Mouse (Mus musculus) forebrain, embryonic 16.5 days (tissue): ENCODE data around the gene Foxp1. TPM values are rescaled to one million over a fixed set of nuclear protein-coding genes. Genes with fewer than 3 reads are reported as not detected.

Source experiments
- ATAC-seq: fragments of 200-750 bp; cut with Nextera tagmentation; 2 replicates; pipeline ENCODE4 v1.8.0; 2017; ENCODE audit warnings: mild to moderate bottlenecking, moderate library complexity
- H3K27ac ChIP-seq: fragments of 300-500 bp; sonication (generic); 2 replicates; pipeline ENCODE4 v1.5.1; 2014; ENCODE audit warnings: low read length, control low read depth
- H3K27me3 ChIP-seq: fragments of 300-500 bp; sonication (generic); replicated peaks from 2 replicates; pipeline ENCODE4 v1.6.1; 2014; ENCODE audit warnings: low read length; ENCODE audit not compliant: control insufficient read depth, insufficient read depth
- H3K36me3 ChIP-seq: fragments of 300-500 bp; sonication (generic); 2 replicates; pipeline ENCODE4 v1.6.1; 2014; ENCODE audit not compliant: control insufficient read depth, insufficient read depth
- H3K4me1 ChIP-seq: fragments of 300-500 bp; sonication (generic); replicated peaks from 2 replicates; pipeline ENCODE4 v1.6.1; 2014; ENCODE audit warnings: low read length; ENCODE audit not compliant: control insufficient read depth, insufficient read depth
- H3K4me2 ChIP-seq: fragments of 300-500 bp; sonication (generic); 2 replicates; pipeline ENCODE4 v1.6.1; 2014; ENCODE audit warnings: mild to moderate bottlenecking, low read length, control low read depth
- H3K4me3 ChIP-seq: fragments of 300-500 bp; sonication (generic); replicated peaks from 2 replicates; pipeline ENCODE4 v1.5.1; 2014; ENCODE audit warnings: mild to moderate bottlenecking, low read length, control low read depth
- H3K9ac ChIP-seq: fragments of 300-500 bp; sonication (generic); replicated peaks from 2 replicates; pipeline ENCODE4 v1.6.1; 2014; ENCODE audit warnings: low read depth, low read length, control low read depth
- H3K9me3 ChIP-seq: fragments of 300-500 bp; sonication (generic); 2 replicates; pipeline ENCODE4 v1.6.1; 2016; ENCODE audit warnings: low read length; ENCODE audit not compliant: control insufficient read depth
- WGBS: fragments of 180-500 bp; shearing (Covaris S2); extraction: QIAGEN DNeasy Blood & Tissue Kit; methylation state at CpG from one replicate; pipeline ENCODE4 v1.1.7; 2014; 5-methylcytosine and 5-hydroxymethylcytosine counted together
- polyA plus RNA-seq: library from polyadenylated mRNA; unstranded; fragments of >200 nt; fragmentation: Nextera tagmentation; extraction: Ambion mirVana; gene quantifications from 2 replicates; pipeline ENCODE4 v1.2.1, GENCODE M21; 2015

The Foxp1 gene
- polyA plus RNA-seq, 1 experiment from 2014 or later, result 123 TPM

DNA sequence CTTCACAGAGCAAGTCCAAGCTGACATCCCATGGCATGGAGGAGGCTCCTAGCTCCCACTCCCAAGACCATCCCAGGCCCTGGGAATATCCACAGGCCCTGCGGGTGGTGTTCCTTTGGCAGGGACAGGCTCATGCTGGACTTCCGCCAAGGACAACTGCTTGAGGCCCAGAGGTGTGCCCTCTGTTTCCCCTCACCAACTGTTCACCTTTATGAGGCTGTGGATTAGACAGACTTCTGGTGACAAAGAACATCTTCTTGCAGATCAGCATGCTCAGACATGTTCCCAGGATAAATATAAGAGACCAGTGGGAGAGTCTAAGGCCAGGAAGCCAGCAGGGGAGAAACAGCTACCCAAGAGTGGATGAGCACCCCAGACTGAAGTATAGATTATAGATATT lies 152.6 kb downstream of the Foxp1 start:
- H3K4me1 ChIP-seq, result peaks cover 10% of the 10 kb centered on the region
- H3K27me3 ChIP-seq, result no peaks in the 10 kb centered on the region
- H3K36me3 ChIP-seq, result no peaks in the 10 kb centered on the region
- H3K4me3 ChIP-seq, result no peak overlapping the region
- H3K9ac ChIP-seq, result no peak overlapping the region
- 81% methylated on average over 2 of the region's 2 CpGs for WGBS
- no peaks in the 10 kb centered on the region for H3K9me3 ChIP-seq
- no peak for ATAC-seq
- no peak overlapping the region for H3K27ac ChIP-seq
- no peak overlapping the region for H3K4me2 ChIP-seq

DNA sequence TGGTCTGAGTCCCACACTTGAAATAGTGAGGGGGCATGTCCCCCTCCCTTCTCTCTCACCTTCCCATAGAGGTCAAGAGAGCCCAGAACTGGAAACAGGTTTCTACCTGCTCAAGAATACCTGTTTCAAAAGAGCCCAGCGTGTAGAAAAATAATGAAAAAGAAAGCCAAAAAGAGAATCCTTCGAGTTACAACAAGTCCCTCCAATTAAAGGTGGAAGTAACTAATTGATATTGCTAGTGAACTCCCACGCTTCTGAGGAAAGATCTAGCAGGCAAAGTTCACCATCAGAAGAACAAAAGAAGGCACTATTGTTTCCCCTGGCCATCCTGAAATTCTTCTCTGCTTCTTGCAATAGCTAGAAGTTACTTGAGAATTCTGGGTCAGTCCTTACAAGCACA lies 153.4 kb downstream of the Foxp1 start:
- no peak overlapping the region for H3K9ac ChIP-seq
- WGBS, result 82% methylated on average over 3 of the region's 3 CpGs
- H3K4me3 ChIP-seq, result no peak overlapping the region
- H3K4me1 ChIP-seq, result peaks cover 3% of the 10 kb centered on the region
- H3K4me2 ChIP-seq, result no peak overlapping the region
- no peak for ATAC-seq
- H3K36me3 ChIP-seq, result no peaks in the 10 kb centered on the region
- H3K27ac ChIP-seq, result no peak overlapping the region
- no peaks in the 10 kb centered on the region for H3K27me3 ChIP-seq
- no peaks in the 10 kb centered on the region for H3K9me3 ChIP-seq

DNA sequence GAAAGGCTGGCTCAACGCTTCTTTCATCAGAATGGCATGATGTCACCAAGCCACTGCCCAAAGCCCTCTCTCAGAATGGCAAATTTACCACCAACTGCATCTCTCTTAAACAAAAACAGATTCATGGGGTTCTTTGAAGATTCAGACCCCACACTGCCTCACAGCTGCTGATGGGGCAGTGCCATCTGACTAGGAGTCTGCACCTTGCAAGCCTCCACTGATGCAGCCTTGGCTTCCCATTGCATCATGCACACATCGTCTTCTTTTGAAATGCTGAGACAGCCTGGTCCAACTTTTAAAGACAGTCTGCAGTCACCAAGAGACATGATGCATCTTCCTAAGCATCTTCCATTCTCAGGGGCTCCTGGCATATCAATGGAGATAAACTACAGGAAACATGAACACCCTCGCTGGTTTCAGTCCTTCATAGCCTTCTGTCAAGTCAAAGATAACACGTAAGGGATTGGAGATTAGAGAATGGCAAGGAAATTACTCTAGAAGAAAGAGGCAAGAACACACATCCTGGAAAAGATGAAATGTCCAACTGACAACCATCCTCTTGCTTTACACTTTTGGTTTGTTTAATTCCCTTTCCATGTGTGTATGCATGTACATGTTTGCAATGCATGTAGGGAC lies 154.3 kb downstream of the Foxp1 start:
- Histone ChIP-seq H3K4me2 (no peak overlapping the region), H3K36me3 (no peaks in the 10 kb centered on the region; the same call in 1 of the 2 replicates), H3K27ac (no peak overlapping the region), H3K4me3 (no peak overlapping the region), H3K27me3 (no peaks in the 10 kb centered on the region), H3K4me1 (no peaks in the 10 kb centered on the region; the same call in 1 of the 2 replicates), H3K9me3 (no peaks in the 10 kb centered on the region), H3K9ac (no peak overlapping the region)
- no peak for ATAC-seq
- 90% methylated on average over 4 of the region's 4 CpGs for WGBS

DNA sequence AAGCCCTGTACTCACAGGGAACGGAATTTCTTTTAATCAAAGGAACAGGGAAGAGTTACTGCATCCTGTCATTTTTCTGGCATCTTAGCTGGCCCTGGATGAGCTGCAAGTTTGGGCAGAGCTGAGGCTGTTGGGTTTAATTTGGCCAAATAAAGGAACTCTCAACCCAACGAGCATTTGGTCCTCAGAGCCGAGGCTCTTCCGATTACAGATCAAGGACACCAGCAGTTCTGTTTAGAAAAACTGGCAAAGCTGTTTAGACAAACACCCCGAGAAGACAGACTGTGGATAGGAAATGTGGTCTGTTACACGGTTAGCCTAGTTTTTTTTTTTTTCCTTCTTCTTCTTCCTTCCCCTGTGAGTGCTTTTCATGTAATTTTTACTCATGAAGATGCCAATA lies 158.0 kb downstream of the Foxp1 start:
- H3K36me3 ChIP-seq, result no peaks in the 10 kb centered on the region; the same call in 1 of the 2 replicates
- no peak overlapping the region; the same call in 1 of the 2 replicates for H3K27ac ChIP-seq
- no peaks in the 10 kb centered on the region for H3K9me3 ChIP-seq
- H3K9ac ChIP-seq, result no peak overlapping the region
- no peaks in the 10 kb centered on the region for H3K27me3 ChIP-seq
- peak; percentile 43; the same call in 1 of the 2 replicates for ATAC-seq
- H3K4me3 ChIP-seq, result no peak overlapping the region
- H3K4me2 ChIP-seq, result no peak overlapping the region
- 52% methylated on average over 6 of the region's 6 CpGs for WGBS
- no peaks in the 10 kb centered on the region; the same call in 1 of the 2 replicates for H3K4me1 ChIP-seq

DNA sequence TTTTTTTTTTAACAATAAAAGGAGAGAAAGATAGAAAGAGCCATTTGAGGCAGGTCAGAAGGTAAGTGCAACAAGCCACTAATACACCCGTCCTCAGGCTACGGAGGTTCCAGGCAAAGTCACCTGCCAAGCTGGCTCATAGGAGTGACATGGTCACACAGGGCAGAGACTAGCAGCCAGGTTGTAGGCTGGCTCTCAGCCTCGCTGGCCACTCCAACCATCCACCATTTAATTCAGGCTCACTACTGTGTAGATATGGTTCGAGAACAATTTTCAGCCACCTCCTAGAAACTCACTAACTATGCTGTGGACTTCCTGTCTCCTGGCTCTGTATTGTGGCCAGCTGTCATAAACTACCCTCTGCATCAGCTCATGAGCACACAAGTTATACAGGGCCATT lies 161.9 kb downstream of the Foxp1 start:
- Histone ChIP-seq H3K27me3 (no peaks in the 10 kb centered on the region), H3K9ac (no peak overlapping the region), H3K4me1 (no peaks in the 10 kb centered on the region; the same call in 1 of the 2 replicates), H3K4me2 (no peak overlapping the region), H3K27ac (no peak overlapping the region), H3K36me3 (no peaks in the 10 kb centered on the region; the same call in 1 of the 2 replicates), H3K9me3 (no peaks in the 10 kb centered on the region), H3K4me3 (no peak overlapping the region)
- no peak for ATAC-seq
- 97% methylated on average over 4 of the region's 4 CpGs for WGBS

DNA sequence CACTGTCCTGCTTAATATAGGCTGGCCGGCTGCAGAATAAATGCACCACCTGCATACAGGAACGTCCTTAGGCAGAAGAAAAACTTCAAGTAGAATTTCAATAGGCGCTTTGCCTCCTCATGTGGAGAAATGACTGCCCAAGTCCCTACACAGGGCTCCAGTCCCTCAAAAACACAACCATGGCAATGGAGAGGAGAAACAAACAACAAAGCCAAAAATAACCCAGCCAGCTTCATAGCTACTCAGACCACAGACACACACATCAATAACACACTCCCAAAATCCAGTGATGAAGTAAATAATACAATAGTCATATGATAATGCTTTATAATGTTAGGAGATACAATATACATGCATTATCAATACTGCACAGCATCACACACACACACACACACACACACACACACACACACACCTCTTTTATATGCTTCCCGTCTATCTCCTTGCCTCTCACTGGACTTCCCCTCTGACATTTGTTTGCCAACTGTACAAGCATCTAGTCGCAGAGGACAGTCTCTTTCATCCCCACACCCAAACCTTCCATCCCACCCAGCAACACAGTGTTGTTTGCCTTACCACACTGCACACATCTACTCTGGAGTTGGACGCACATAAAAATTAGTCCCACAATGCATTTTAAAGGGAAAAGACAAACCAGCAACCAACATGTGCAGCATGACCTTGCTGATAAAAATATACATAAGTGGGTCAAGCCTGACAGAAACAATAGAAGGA lies 162.6 kb downstream of the Foxp1 start:
- H3K27me3 ChIP-seq, result no peaks in the 10 kb centered on the region
- no peak overlapping the region for H3K27ac ChIP-seq
- H3K9ac ChIP-seq, result no peak overlapping the region
- H3K36me3 ChIP-seq, result no peaks in the 10 kb centered on the region; the same call in 1 of the 2 replicates
- H3K4me2 ChIP-seq, result no peak overlapping the region
- WGBS, result 86% methylated on average over 6 of the region's 6 CpGs
- H3K4me1 ChIP-seq, result peaks cover 3% of the 10 kb centered on the region; the same call in 1 of the 2 replicates
- H3K4me3 ChIP-seq, result no peak overlapping the region
- no peaks in the 10 kb centered on the region for H3K9me3 ChIP-seq
- no peak for ATAC-seq

DNA sequence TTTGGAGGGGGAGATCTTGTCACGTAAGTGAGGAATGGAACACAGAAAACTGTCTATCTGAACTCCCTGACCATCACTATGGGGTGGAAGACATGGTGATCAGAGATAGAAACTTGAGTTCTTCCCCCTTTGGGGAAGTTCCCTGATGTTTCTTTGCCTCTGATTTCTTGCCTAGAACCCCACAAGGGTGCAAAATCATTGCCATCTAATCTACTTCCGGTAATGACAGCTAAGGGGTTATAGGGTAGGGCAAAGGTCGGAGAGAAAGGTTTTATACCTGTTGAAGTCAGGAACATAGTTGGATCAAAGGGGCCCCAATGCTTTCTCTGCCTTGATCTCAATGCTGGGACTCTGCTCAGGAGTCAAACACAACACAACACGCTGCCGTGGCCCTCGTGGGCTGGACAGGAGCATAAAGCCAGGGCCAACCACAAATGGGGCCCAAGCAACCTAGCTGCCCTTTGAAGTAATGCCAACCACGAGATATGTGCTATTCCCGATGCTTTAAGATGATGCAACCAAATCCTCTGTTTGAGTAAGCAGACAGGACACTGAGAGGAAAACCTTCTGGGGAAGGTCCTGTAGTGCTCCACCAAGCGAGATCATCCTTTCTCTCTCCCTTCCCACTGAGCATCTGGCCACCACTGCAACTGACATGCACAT lies 163.4 kb downstream of the Foxp1 start:
- no peaks in the 10 kb centered on the region; the same call in 1 of the 2 replicates for H3K36me3 ChIP-seq
- H3K27me3 ChIP-seq, result no peaks in the 10 kb centered on the region
- no peak overlapping the region for H3K4me3 ChIP-seq
- H3K27ac ChIP-seq, result no peak overlapping the region
- no peak for ATAC-seq
- 90% methylated on average over 9 of the region's 9 CpGs for WGBS
- H3K4me2 ChIP-seq, result no peak overlapping the region
- no peaks in the 10 kb centered on the region for H3K9me3 ChIP-seq
- H3K9ac ChIP-seq, result no peak overlapping the region
- H3K4me1 ChIP-seq, result peaks cover 3% of the 10 kb centered on the region; the same call in 1 of the 2 replicates

DNA sequence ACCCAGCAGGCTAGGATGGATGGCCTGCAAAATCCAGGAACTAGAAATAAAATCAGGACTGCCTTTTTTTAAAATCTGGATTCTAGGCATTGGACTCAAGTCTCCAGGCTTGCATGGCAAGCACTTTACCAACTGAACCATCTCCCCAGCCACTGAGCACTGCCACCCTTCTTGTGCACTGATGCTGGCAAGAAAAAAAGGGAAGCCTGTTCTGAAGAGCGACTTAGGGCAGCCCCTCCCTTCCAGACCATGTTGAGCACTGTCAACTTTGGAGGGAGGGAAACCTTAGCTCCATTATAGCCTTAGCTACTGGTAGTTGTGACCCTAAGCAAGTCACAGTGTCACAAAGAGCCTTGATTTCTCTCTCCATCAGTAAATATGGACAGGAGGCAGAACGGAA lies 164.6 kb downstream of the Foxp1 start:
- Histone ChIP-seq H3K36me3 (no peaks in the 10 kb centered on the region), H3K9ac (no peak overlapping the region), H3K4me3 (no peak overlapping the region), H3K4me2 (no peak overlapping the region), H3K27me3 (no peaks in the 10 kb centered on the region), H3K4me1 (peaks cover 3% of the 10 kb centered on the region; the same call in 1 of the 2 replicates), H3K27ac (no peak overlapping the region), H3K9me3 (no peaks in the 10 kb centered on the region)
- 97% methylated on average over 2 of the region's 2 CpGs for WGBS
- ATAC-seq, result no peak

DNA sequence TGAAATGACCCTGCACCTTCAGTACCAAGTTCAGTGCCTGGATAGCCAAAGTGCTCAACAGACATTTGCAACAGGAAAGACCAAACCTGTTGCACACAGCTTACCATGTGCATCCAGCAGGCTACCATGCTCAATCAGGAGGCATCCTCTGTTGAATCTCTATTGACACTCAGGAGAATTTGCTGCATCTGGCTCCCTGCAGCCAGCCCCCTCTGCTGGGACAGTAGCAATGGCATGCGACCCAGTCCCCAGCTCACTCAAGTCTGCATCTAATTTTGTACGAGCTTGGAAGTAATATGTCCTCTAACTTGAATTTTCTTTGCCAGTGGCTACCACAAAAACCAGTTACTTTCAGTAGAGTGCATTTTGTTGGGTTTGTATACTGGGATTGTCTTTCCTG lies 168.2 kb downstream of the Foxp1 start:
- H3K9me3 ChIP-seq, result no peaks in the 10 kb centered on the region
- H3K4me2 ChIP-seq, result no peak overlapping the region
- no peak for ATAC-seq
- H3K36me3 ChIP-seq, result no peaks in the 10 kb centered on the region
- no peak overlapping the region for H3K9ac ChIP-seq
- no peak overlapping the region for H3K4me3 ChIP-seq
- H3K27ac ChIP-seq, result no peak overlapping the region
- H3K4me1 ChIP-seq, result peaks cover 3% of the 10 kb centered on the region; the same call in 1 of the 2 replicates
- no peaks in the 10 kb centered on the region for H3K27me3 ChIP-seq
- WGBS, result 62% methylated on average over 2 of the region's 2 CpGs
